Mouse (Mus musculus): ENCODE results near the gene Grm1. TPM values are rescaled to one million over a fixed set of nuclear protein-coding genes. Genes with fewer than 3 reads are reported as not detected.

Grm1 gene
- 0.03 and 0.07 TPM in 2 replicates for polyA plus RNA-seq (2012; rRNA removed)

GRCm38 (mm10) chr10:11081611-11082398 lies at the start of gene Grm1:
Grm1 (minus strand) TSS chr10:11082356.

GRCm38 (mm10) chr10:10681048-10681447 lies 401.1 kb downstream of the Grm1 start, which contains the start of gene Gm10944:
Gm10944 (plus strand) TSS chr10:10681348.

Other genes with a start within 250 kb of the Grm1 start
- gene Shprh, start 67.1 kb upstream of the Grm1 start, polyA plus RNA-seq (2012; rRNA removed): 2.1 and 2.2 TPM in 2 replicates
- 2.7 and 3.7 TPM in 2 replicates for gene Fbxo30, start 199.0 kb upstream of the Grm1 start, polyA plus RNA-seq (2012; rRNA removed)

Data from ovary, adult 2 months (tissue).